Mouse (Mus musculus) kidney, postnatal 0 days (tissue): ENCODE measurements around the gene Myo3b. TPM values are rescaled to one million over a fixed set of nuclear protein-coding genes. Genes with fewer than 3 reads are reported as not detected.

Experiments used
- ATAC-seq: fragments of 200-750 bp; cut with Nextera tagmentation; replicated peaks from 2 replicates; pipeline ENCODE4 v1.8.0; 2017; ENCODE audit warnings: low read depth, moderate number of reproducible peaks, moderate TSS enrichment, moderate library complexity; ENCODE audit not compliant: low FRiP score
- DNase-seq: peaks from one replicate; pipeline ENCODE4 v3.0.0-alpha.2; 2016; ENCODE audit warnings: low spot score
- H3K27ac ChIP-seq: fragments of 300-500 bp; sonication (generic); 2 replicates; pipeline ENCODE4 v1.5.1; 2014; ENCODE audit warnings: mild to moderate bottlenecking
- H3K27me3 ChIP-seq: fragments of 300-500 bp; sonication (generic); 2 replicates; pipeline ENCODE4 v1.6.1; 2014; ENCODE audit warnings: low read length, mixed read lengths; ENCODE audit not compliant: insufficient read depth
- H3K36me3 ChIP-seq: fragments of 300-500 bp; sonication (generic); 2 replicates; pipeline ENCODE4 v1.6.1; 2014; ENCODE audit warnings: low read length, mixed read lengths; ENCODE audit not compliant: insufficient read depth
- H3K4me1 ChIP-seq: fragments of 300-500 bp; sonication (generic); replicated peaks from 2 replicates; pipeline ENCODE4 v1.6.1; 2014; ENCODE audit warnings: antibody characterized with exemption, low read length, mixed read lengths; ENCODE audit not compliant: insufficient read depth
- H3K4me2 ChIP-seq: fragments of 300-500 bp; sonication (generic); 2 replicates; pipeline ENCODE4 v1.6.1; 2014; ENCODE audit warnings: mild to moderate bottlenecking, low read length, moderate library complexity, mixed read lengths
- H3K4me3 ChIP-seq: fragments of 300-500 bp; sonication (generic); replicated peaks from 2 replicates; pipeline ENCODE4 v1.5.1; 2014; ENCODE audit warnings: low read depth, low read length
- H3K9ac ChIP-seq: fragments of 300-500 bp; sonication (generic); 2 replicates; pipeline ENCODE4 v1.6.1; 2014; ENCODE audit warnings: low read depth, low read length
- H3K9me3 ChIP-seq: fragments of 300-500 bp; sonication (generic); replicated peaks from 2 replicates; pipeline ENCODE4 v1.6.1; 2016; ENCODE audit warnings: low read length, inconsistent platforms, mixed read lengths
- CTCF ChIP-seq: IDR thresholded peaks from 2 replicates; pipeline ENCODE4 v1.5.1; 2016; ENCODE audit warnings: antibody characterized with exemption, low read depth, mild to moderate bottlenecking, moderate library complexity
- WGBS: fragments of 180-500 bp; shearing (Covaris S2); extraction: QIAGEN DNeasy Blood & Tissue Kit; methylation state at CpG from one replicate; pipeline ENCODE4 v1.1.7; 2014; 5-methylcytosine and 5-hydroxymethylcytosine counted together
- polyA plus RNA-seq: library from polyadenylated mRNA; unstranded; fragments of >200 nt; fragmentation: Nextera tagmentation; extraction: Ambion mirVana; gene quantifications from 2 replicates; pipeline ENCODE4 v1.2.1, GENCODE M21; 2015

Gene Myo3b
- polyA plus RNA-seq, 1 experiment from 2014 or later, result 1.3 TPM

DNA sequence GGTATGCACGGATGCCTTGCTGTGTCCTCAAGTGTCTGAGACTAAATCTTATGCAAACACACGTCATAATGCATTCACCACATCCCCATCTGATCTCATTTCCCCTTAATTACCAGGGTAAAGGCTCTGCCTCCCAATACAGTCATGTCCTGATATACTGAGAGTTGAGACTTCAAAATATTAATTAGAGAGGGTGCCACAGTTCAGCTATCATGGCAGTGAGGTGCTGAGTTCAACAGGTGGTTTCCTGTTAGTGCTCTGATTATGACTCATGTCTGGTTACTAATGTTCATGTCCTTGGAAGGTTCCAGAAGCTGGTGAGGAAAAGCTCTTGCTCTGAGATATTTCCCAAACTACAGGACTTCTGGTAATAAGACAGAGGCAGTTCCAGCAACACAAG, 52.3 kb downstream of the Myo3b start:
- DNase-seq (no peak), ATAC-seq (no peak)
- Histone ChIP-seq H3K4me1 (no peaks in the 10 kb centered on the region), H3K36me3 (no peaks in the 10 kb centered on the region), H3K9me3 (no peaks in the 10 kb centered on the region), H3K4me2 (no peak overlapping the region), H3K4me3 (no peak overlapping the region), H3K27ac (no peak overlapping the region), H3K9ac (no peak overlapping the region), H3K27me3 (no peaks in the 10 kb centered on the region)
- 53% methylated on average over 2 of the region's 2 CpGs for whole genome bisulfite sequencing
- no peak for TF ChIP-seq CTCF

DNA sequence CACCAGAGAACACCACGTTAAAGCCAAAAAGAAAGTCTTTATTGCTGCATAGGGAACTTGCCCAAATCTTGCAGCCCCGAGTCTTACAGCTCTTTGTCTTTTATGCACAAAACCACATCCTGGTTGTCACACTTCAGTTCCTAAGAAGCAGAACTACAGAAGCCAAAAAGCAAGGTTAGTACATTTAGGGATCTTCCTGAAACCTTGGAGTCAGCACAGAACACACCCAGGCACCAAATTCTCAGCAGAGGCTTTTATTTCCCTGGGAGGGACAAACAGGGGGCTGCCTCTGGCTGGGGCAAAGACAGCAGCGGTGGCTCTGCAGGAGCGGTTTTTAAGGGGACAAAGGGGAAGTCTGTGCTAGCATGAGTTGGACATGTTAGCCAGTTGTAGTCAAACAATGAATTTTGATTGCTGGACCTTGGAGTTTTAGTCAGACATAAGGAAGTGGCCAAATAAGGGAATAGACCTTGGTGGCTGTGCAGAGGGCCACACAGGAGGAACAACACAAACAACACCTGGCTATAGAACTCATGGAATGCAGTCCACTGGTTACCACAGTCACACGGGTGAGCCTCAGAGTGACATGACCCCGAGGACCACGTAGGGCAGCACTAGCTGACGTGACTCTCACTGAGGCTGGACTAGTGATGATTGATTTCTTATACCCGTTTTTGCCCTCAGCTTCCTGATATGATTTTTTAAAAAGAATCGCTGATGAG, 53.0 kb downstream of the Myo3b start:
- no peak for ATAC-seq
- no peak for TF ChIP-seq CTCF

DNA sequence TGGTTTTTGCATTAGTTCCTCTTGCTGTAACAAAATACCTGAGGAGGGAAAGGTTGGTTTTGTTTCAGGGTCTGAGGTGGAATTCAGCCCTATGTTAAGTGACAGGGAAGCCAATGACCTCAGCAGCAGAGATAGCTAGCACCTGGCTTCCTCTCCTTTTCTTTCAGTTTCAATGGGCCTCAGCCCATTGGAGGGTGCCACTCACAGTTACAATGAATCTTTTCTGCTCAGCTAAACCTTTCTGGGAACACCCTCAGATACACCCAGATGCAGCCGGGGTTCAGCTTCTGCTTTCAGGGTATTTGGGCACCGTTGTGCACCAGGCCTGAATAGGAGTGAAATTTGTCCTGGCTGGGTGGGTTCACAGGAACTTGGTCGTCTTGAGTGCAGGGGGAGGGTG, 53.7 kb downstream of the Myo3b start:
- H3K36me3 ChIP-seq, result no peaks in the 10 kb centered on the region
- H3K9me3 ChIP-seq, result no peaks in the 10 kb centered on the region
- no peak overlapping the region for H3K4me3 ChIP-seq
- no peaks in the 10 kb centered on the region for H3K27me3 ChIP-seq
- H3K4me1 ChIP-seq, result no peaks in the 10 kb centered on the region
- ATAC-seq (no peak), DNase-seq (no peak)
- WGBS, result 34% methylated on average over 3 of the region's 3 CpGs
- H3K9ac ChIP-seq, result no peak overlapping the region
- no peak overlapping the region for H3K27ac ChIP-seq
- no peak for TF ChIP-seq CTCF
- no peak overlapping the region for H3K4me2 ChIP-seq

More for the DNA sequence above, 53.0 kb downstream of the Myo3b start:
- H3K4me1 ChIP-seq, result no peaks in the 10 kb centered on the region
- no peaks in the 10 kb centered on the region for H3K36me3 ChIP-seq
- H3K4me2 ChIP-seq, result no peak overlapping the region
- no peaks in the 10 kb centered on the region for H3K27me3 ChIP-seq
- H3K27ac ChIP-seq, result no peak overlapping the region
- WGBS, result 43% methylated on average over 10 of the region's 10 CpGs
- DNase-seq, result no peak
- H3K4me3 ChIP-seq, result no peak overlapping the region
- H3K9ac ChIP-seq, result no peak overlapping the region
- no peaks in the 10 kb centered on the region for H3K9me3 ChIP-seq

DNA sequence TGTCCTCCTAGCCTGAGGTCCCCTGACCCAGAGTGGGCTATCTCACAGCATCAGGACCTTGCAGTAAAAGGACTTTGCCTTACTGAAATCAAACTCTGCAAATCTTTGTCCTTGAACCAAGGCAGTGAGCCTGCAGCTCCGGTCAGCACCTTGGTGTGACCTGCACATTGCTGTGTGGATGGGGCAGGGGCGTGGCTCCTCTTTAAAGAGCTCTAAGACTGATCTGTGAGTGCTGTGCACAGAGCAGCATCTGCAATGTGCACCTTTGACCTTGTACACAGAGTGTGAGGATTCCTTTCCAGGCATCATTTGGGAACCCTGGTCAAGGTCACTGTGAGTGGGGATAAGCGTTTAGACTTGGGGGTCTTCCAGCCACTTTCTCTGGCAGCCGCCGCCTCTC, 55.5 kb downstream of the Myo3b start:
- no peak for DNase-seq

DNA sequence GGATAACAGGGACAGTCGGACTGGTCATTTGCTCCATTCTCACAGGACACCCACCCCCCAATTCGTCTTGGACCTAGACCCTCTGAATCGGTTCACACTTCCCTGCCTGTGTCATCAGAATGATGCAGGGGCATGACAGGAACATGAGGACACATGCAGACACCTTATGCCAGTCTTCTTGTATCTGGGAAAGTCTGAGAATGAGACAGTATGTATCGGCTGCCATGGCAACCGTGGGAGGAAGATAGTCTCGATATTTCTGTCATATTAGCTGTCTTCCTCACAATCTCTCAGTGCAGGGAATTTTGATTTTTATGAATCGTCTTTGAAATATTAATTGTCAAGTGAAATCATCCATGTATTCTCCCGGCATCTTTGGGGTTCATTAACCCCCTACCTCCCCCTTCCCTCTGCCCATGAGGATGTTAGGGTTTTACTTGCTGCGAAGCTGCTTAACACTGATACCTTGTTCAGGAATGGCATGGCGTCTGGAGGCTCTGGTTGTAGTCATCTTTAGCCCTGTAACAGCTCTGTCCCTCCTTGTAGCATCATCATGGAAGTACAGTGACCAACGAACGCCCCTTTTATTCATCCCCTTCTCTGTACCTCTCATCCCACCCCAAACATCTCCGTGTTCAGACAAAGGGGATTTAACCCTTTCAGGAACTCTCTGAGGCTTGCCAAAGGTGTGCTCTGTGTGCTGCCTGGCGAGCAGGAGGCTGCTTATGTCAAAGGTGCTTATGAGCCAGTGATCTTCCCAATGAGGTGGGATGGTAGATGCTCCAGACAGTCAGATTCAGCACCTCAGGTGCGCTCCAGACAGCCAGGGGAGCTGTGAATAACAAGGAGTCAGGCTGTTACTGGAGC, 58.5 kb downstream of the Myo3b start:
- Histone ChIP-seq H3K4me1 (0 out of 2 replicates have a peak, but pooled peaks cover 3% of the 10 kb centered on the region), H3K4me2 (no peak overlapping the region), H3K36me3 (no peaks in the 10 kb centered on the region), H3K27me3 (no peaks in the 10 kb centered on the region), H3K27ac (no peak overlapping the region), H3K9me3 (no peaks in the 10 kb centered on the region), H3K9ac (no peak overlapping the region), H3K4me3 (no peak overlapping the region)
- no peak for DNase-seq
- no peak for TF ChIP-seq CTCF
- WGBS, result 73% methylated on average over 15 of the region's 15 CpGs
- no peak for ATAC-seq

More for the DNA sequence above, 55.5 kb downstream of the Myo3b start:
- 60% methylated on average over 5 of the region's 5 CpGs for WGBS
- H3K4me3 ChIP-seq, result no peak overlapping the region
- H3K4me2 ChIP-seq, result no peak overlapping the region
- ATAC-seq, result no peak
- no peaks in the 10 kb centered on the region for H3K4me1 ChIP-seq
- no peak overlapping the region for H3K9ac ChIP-seq
- H3K27ac ChIP-seq, result no peak overlapping the region
- no peaks in the 10 kb centered on the region for H3K27me3 ChIP-seq
- TF ChIP-seq CTCF, result no peak
- no peaks in the 10 kb centered on the region for H3K36me3 ChIP-seq
- H3K9me3 ChIP-seq, result no peaks in the 10 kb centered on the region

DNA sequence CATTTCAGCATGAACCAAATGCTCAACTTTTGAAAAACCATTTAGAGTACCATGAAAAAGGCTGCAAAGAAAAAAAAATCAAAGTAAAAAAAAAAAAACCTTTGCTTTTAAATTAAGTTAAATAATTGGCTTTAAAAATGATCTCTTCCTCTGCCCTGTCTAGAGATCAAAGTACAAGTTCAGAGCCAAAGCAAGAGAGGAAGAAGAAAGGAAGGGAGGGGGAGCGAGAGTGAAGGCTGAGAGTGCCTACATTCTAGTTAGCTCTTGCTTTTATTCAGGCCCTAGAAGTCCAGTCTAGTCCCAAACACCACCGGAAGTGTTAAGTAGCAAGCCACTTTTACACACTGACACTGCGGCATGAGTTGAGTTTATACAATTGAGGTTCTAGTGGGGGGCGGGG, 60.5 kb downstream of the Myo3b start:
- no peak for DNase-seq
- no peak for TF ChIP-seq CTCF

More for the DNA sequence above, 60.5 kb downstream of the Myo3b start:
- H3K9me3 ChIP-seq, result no peaks in the 10 kb centered on the region
- 59% methylated on average over 4 of the region's 4 CpGs for WGBS
- H3K9ac ChIP-seq, result no peak overlapping the region
- H3K27ac ChIP-seq, result no peak overlapping the region
- H3K36me3 ChIP-seq, result no peaks in the 10 kb centered on the region
- H3K4me2 ChIP-seq, result no peak overlapping the region
- H3K4me1 ChIP-seq, result 0 out of 2 replicates have a peak, but pooled peaks cover 3% of the 10 kb centered on the region
- ATAC-seq, result no peak
- no peak overlapping the region for H3K4me3 ChIP-seq
- no peaks in the 10 kb centered on the region for H3K27me3 ChIP-seq
